8 mouse cellular contexts compared by ENCODE assay signal in genomic region chr4:134914864-134915209, GRCm38 (mm10). TPM values are rescaled to one million over a fixed set of nuclear protein-coding genes. Genes with fewer than 3 reads are reported as not detected.
DNase-seq lines count a peak whose midpoint lies in the region; ATAC-seq and TF ChIP-seq lines count a peak whose summit lies in the region.

TSS of gene Tmem50a (minus strand) at chr4:134915024.

- peak within 1 kb of the TSS; percentile 58 for H3K4me2 ChIP-seq in forebrain, postnatal 0 days (ENCODE audit: low read depth)
- peak within 1 kb of the TSS; percentile 75 for H3K4me2 ChIP-seq in lung, embryonic 14.5 days

- H3K4me3 ChIP-seq in cerebellum, adult 2 months (replicated peaks; ENCODE audit: insufficient read depth, low read depth, low read length), result peak within 1 kb of the TSS; percentile 57
- peak within 1 kb of the TSS; percentile 79 for H3K4me3 ChIP-seq in forebrain, postnatal 0 days (ENCODE audit: low read depth, low read length)
- H3K4me3 ChIP-seq in layer of hippocampus, adult 2 months, result peak within 1 kb of the TSS; percentile 88
- H3K4me3 ChIP-seq in lung, embryonic 14.5 days (ENCODE audit: low read depth, low read length), result peak within 1 kb of the TSS; percentile 93

- intact Hi-C loops in heart, postnatal 36 days (cut with DNase I), result no loop called here

- no peaks in the 10 kb centered on the region for H3K27me3 ChIP-seq in cerebellum, adult 2 months (ENCODE audit: control insufficient read depth, insufficient read depth, low read length)
- no peaks in the 10 kb centered on the region for H3K27me3 ChIP-seq in forebrain, postnatal 0 days (ENCODE audit: insufficient read depth, low read length)
- H3K27me3 ChIP-seq in lung, embryonic 14.5 days (ENCODE audit: insufficient read depth, low read length), result no peaks in the 10 kb centered on the region

- under 1% methylated on average over 25 of the region's 25 CpGs for WGBS in cerebellum, adult 2 months
- WGBS in forebrain, postnatal 0 days, result under 1% methylated on average over 25 of the region's 25 CpGs
- under 1% methylated on average over 25 of the region's 25 CpGs for WGBS in lung, embryonic 14.5 days

- peaks cover 13% of the 10 kb centered on the region; the same call in 1 of the 2 replicates for H3K36me3 ChIP-seq in forebrain, postnatal 0 days (ENCODE audit: insufficient read depth)
- H3K36me3 ChIP-seq in lung, embryonic 14.5 days (ENCODE audit: insufficient read depth), result peaks cover 12% of the 10 kb centered on the region

- H3K9ac ChIP-seq in forebrain, postnatal 0 days, result peak within 1 kb of the TSS; percentile 80
- peak within 1 kb of the TSS; percentile 87 for H3K9ac ChIP-seq in lung, embryonic 14.5 days

- TF ChIP-seq CTCF in cerebellum, adult 2 months (IDR thresholded peaks at IDR 0.05; ENCODE audit: borderline replicate concordance, insufficient read depth, low read depth, low read length), result no peak
- TF ChIP-seq CTCF in forebrain, postnatal 0 days (IDR thresholded peaks at IDR 0.05; ENCODE audit: low read depth), result no peak
- TF ChIP-seq CTCF in layer of hippocampus, adult 2 months (conservative IDR thresholded peaks at IDR 0.05), result no peak
- no peak for TF ChIP-seq CTCF in lung, embryonic 14.5 days (IDR thresholded peaks at IDR 0.05; ENCODE audit: low read depth)

- H3K9me3 ChIP-seq in forebrain, postnatal 0 days (ENCODE audit: low read length), result no peaks in the 10 kb centered on the region
- H3K9me3 ChIP-seq in lung, embryonic 14.5 days (ENCODE audit: low read depth, low read length), result no peaks in the 10 kb centered on the region

- TF ChIP-seq POLR2A in cerebellum, adult 2 months (IDR thresholded peaks at IDR 0.05; ENCODE audit: borderline replicate concordance, insufficient read depth, low read length), result peak; percentile 44; the same call in 1 of the 2 replicates

- peak; percentile 96 for ATAC-seq in forebrain, postnatal 0 days
- ATAC-seq in lung, embryonic 14.5 days (ENCODE audit: insufficient read depth), result peak; percentile 89
- peak; percentile 87 for ATAC-seq in neutrophil, adult 5-6 weeks (ENCODE audit: extremely low read depth, insufficient number of reproducible peaks, low FRiP score, poor library complexity, severe bottlenecking)

- H3K4me1 ChIP-seq in cerebellum, adult 2 months (ENCODE audit: control insufficient read depth, insufficient read depth, low read length), result no peaks in the 10 kb centered on the region; the same call in 1 of the 2 replicates
- 0 out of 2 replicates have a peak, but pooled peaks cover 4% of the 10 kb centered on the region for H3K4me1 ChIP-seq in forebrain, postnatal 0 days (ENCODE audit: insufficient read depth)
- H3K4me1 ChIP-seq in lung, embryonic 14.5 days (ENCODE audit: insufficient read depth), result no peaks in the 10 kb centered on the region

- peak; percentile 79 for DNase-seq in MEL-GATA-1-ER (ENCODE audit: extremely low read depth, low read depth)
- peak; percentile 80 to 81 for DNase-seq in cerebellum, adult 2 months
- DNase-seq in forebrain, postnatal 0 days, result peak; percentile 95
- peak; percentile 95 for DNase-seq in heart, postnatal 36 days
- peak; percentile 90 to 92 for DNase-seq in layer of hippocampus, adult 2 months (ENCODE audit: low spot score in 2 of 2)
- DNase-seq in lung, embryonic 14.5 days, result peak; percentile 98
- peak; percentile 91 for DNase-seq in testis, postnatal 14 days (ENCODE audit: low spot score)

- no peak within 1 kb of the TSS for H3K27ac ChIP-seq in cerebellum, adult 2 months (ENCODE audit: insufficient read depth, low read length)
- peak within 1 kb of the TSS; percentile 94 for H3K27ac ChIP-seq in forebrain, postnatal 0 days (ENCODE audit: low read depth, low read length)
- peak within 1 kb of the TSS; percentile 95 for H3K27ac ChIP-seq in layer of hippocampus, adult 2 months
- peak within 1 kb of the TSS; percentile 94 for H3K27ac ChIP-seq in lung, embryonic 14.5 days (ENCODE audit: low read depth)

RNA-seq across cellular contexts. Expression of gene Tmem50a, which starts in this region (rescaled TPM):
- polyA plus RNA-seq in cerebellum, adult 2 months (2012; rRNA removed), result 105 and 111 TPM in 2 replicates
- total RNA-seq in forebrain, postnatal 0 days (2014; rRNA removed), result 165 and 174 TPM in 2 replicates
- 200 and 248 TPM in 2 replicates for polyA plus RNA-seq in forebrain, postnatal 0 days (2015; fragmentation: Nextera tagmentation; extraction: Ambion mirVana)
- 10 to 100 TPM; 65.8 to 71.3 TPM for total RNA-seq in heart, postnatal 36 days (2021)
- 100 to 1,000 TPM; 102 to 108 TPM for total RNA-seq in layer of hippocampus, adult 2 months (2021)
- polyA plus RNA-seq in lung, embryonic 14.5 days (2014; fragmentation: Nextera tagmentation; extraction: Ambion mirVana), result 151 and 155 TPM in 2 replicates
- 292 TPM in 2 replicates for total RNA-seq in neutrophil, adult 5-6 weeks (2017)
